Mouse (Mus musculus) cerebellum, postnatal 4 days (tissue): Measurements from ENCODE around the gene Zfp639.

Experiments used
- DNase-seq, 2 experiments: peaks; one replicate each; pipeline ENCODE4 v3.0.0; 2022; ENCODE audit warnings: low spot score in 2 of 2, mixed read lengths in 1 of 2

Zfp639 gene

DNA sequence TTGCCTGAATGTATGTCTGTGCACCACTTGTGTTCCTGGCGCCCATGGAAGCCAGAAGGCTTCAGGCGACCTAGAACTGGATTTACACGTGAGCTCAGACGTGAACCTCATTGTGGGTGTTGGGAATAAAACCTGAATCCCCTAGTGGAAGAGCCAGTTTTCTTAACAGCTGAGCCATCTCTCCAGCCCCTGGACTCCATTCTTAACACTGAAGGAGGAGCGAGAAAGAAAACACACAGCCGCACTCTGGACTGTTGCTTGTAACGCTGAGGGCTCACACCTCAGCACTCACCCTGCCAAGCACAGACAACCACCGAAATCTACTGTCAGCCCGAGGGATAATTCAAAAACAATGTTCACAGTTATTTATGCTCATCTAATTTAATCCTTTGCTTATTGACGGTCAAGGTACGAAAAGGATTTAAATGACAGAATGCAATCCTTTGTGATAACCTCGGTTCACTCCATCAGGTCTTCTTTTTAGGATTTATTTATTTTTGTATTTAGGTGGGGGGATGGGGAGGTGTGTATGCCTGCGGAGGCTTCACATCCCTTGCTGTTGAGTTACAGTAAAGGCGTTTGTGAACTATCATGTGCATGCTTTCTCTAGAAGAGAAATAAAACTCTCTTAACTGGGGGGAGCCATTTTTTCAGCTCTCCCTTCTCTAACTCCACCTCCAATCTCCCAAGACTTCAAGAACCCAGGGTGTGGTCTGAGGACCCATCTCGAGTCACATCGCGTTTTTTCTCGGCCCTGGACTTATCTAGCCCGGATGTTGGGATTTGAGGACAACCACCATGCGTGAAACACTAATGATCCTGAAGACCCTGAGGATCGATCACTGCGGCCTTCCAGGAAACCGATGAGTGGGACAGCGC, at the start of gene Zfp639:
TSS of gene Zfp639 (plus strand) at position 764 of the 879 bp plus-strand sequence.
- DNase-seq = no peak

DNA sequence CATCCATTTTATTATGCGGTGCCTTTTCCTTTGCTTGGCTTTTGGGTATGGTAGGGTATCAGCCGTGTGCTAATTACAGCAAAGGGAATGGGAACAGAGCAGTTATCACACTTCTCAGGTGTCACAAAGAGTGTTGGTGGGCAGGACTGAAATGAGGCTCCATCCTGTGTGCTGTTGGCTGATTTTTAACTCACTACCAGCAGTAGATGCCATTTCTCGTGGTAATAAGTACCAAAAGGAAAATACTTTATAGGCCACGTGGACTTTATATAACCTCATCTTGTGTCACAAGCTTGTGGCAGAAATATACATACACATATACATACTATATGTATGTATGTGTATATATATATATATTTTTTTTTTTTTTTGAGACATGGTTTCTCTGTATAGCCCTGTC, 42.7 kb upstream of the Zfp639 start:
- DNase-seq = no peak

DNA sequence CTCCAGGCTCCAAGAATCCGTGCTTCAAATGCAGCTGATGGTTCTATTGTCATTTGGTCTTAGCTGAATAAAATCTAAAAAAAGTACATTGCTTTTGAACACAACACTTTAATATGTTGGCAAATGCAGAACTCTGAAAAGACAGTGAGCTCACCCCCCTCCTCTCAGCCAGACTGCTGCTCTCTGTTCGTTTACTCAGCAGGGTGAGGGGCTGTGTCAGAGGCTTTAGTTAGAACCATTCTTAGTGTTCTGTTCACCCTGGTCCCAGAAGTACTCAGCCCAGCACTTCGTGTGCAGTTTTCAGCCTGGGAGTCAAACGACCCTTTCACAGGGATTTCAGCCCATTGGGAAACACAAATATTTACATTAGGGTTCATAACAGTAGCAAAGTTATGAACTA, 41.6 kb upstream of the Zfp639 start:
- DNase-seq = no peak

DNA sequence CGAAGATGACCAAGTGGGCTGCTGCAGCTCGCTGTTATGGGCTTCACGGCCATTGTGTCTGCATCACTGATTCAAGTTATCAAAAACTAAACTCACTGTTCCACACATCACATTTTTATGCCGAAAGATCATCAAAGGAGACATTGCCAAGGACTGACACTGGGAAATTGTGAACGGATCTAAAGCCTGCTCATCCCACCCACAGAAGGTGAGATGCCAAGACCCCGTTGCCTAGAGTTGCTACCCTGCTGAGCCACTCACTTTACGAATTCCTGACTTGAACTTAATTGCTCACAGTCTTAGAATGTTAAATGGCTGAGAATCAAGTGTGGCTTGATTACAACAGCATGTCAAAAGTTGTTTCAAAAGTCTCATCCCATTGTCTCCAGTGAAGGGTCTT, 39.6 kb upstream of the Zfp639 start:
- no peak for DNase-seq

DNA sequence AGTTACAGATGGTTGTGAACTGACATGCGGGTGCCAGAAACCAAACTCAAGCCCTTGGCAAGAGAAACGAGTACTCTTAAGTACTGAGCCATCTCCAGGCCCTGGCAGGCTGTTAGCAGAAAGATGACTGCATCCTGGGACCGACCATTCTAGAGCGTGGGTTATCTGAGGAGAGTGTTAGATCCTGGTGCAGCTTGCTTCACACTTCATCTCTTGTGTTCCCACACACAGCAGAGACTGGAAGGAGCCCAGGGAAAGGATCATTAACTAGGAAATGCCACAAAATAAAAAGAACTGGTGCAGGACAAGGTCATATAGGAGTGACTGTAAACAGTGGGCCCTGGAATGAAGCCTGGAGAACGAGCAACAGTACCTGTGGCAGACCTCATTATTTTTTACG, 39.0 kb upstream of the Zfp639 start:
- DNase-seq = no peak

DNA sequence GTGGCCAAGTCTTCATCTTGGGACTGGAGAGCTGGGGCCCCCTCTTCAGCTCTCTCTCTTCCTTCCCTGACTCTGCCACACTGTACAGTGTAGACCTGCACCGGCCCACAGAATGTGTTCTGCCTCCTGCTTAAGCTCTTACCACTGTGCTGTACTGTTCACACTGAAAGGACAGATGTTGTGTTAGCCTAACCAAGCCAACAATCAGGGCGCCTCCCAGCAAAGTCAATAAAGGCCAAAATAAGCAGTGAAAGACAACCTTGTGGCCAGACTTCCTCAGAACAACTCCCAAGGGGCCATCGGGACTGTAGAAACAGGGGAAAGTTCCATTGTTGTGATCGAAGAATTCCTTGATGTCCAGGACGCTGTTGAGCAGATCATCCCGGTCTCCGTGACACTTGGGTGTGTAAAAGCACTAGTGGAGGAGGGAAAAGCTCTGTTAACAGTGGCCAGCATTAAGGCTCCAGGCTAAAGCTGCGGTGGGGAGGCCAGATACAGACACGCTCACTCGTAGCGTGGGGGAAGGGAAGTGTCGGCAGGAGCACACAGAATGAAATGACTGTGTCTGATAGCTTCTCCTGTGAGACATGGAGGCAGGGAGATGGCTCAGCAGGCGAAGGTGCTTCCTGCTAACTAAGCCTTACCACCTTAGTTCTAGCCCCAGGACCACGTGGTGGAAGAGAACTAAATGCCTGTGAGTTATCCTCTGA, 37.7 kb upstream of the Zfp639 start:
- DNase-seq = no peak

DNA sequence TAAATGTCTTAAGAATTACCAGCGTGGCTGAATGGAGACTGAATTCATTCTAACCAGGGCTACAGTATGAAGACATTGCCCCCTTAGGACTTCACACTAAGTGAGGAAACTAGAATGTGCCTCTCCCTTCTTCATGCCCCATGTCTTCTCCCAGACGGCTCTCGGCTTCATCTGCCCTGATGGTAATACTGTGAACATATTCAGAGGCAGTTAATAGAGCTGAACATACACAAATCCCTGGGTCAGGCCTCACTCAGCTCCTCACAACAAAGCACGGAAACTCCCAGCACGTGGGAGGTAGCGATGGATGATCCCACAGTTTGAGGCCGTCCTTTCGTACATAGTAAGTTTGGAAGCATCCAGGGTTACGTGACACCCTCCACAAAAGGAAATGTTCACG, 36.9 kb upstream of the Zfp639 start:
- DNase-seq = no peak

DNA sequence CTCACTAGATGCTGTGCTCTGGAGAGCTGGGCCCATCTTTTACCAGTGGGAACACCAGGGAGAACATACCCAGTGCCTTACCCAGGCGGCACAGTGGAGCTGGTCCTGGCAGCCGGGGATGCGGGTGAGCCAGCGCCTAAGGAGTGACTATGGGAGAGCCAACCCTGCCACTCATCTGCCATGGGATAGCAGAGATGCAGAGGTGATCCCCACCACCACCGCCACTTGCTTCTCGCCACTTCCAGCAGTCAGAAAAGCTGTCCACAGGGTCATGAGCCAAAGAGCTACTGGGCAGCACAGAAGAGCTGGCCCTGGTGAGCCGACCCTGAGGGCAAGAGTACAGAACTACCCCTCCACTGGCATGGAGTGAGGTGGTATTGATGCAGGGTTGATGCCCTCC, 30.1 kb upstream of the Zfp639 start:
- DNase-seq = no peak

DNA sequence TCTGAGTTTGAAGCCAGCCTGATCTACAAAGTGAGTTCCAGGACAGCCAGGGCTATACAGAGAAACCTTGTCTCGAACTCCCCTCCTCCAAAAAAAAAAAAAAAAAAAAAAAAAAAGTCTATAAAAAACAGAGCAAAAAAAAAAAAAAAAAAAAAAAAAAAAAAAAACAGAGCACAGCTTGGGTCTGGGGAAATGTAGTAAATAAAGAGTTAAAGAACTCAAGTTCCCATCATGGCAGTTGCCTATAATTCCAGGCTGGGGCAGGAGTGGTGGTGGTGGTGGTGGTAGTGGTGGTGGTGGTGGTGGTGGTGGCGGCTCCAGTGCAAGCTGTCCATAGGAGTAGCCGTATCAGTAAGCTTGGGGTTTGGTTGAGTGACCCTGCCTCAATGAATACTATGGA, 27.0 kb upstream of the Zfp639 start:
- no peak for DNase-seq

DNA sequence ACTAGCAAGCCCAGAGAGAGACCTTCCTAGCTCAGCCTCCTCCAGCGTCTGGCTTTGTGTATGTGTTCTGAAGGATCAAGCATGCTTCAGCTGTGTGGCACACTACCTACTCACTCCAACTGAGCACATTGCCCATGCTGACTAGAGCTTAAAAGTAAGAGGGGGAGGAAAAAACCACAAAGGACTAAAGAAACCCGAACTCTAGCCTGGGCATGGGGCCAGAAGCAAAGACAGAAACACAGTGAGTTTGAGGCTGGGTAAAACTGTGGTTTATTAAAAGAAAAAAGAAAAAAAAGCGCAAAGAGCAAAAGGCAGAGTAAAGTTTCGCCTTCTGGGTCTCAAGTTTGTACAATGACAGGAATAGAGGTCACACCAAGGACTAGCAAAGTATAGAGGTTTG, 23.5 kb upstream of the Zfp639 start:
- DNase-seq = no peak

DNA sequence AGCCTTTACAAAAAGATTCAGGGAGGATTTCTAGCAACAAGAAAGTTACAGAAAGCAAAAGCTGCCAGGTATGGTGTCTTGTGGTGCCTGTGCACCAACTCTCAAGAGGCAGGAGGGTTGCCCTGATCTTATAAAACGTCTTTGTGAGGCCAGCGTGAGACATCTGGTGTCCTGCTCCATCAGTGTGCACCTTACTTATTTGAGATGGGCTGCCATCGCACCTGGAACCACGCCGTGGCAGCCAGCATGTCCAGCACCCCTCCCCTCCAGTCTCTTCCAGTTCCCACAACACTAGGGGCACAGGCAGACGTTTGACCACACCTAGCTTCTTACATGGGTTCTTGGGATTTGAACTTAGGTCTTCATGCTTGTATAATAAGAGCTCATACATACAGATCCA, 21.9 kb upstream of the Zfp639 start:
- no peak for DNase-seq

DNA sequence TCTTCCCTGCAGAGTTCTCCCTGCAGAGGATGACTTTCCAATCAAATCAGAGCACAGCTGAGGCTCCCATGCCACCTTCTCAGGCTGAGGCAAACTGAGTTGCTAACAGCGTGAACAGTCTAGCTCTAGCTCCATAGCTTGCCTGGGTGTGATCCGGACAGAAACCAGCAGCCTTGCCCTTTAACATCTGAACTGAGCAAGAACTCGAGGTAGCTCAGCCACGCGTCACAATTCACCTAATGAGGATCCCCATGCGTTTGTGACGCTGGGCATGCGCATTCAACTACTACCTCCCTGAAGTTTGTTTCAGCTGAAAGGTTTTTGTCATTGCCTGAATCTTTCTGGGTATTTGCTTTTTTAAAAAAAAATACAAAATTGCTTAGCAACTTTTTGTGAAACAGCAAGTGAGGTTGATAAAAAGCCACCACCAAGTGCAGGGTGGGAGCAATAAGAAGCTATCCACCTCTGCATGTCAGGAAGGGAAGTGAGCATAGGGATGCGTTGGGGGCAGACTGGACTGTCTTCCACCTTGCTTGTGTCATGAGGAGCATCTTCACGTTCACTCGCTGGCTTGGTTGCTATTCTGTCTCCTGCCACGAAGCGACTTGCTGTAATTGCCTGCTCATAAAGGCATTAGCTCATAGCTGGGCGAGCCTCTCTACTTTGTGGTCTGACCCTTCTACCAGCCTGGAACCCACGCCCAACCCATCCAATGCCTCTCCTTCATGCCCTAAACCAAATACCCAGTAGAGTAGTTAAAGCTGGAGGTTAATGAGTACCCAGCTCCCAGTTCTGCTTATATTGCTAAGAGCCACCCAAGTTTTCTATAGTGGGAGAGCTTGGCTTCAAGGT, 19.8 kb upstream of the Zfp639 start:
- no peak for DNase-seq

DNA sequence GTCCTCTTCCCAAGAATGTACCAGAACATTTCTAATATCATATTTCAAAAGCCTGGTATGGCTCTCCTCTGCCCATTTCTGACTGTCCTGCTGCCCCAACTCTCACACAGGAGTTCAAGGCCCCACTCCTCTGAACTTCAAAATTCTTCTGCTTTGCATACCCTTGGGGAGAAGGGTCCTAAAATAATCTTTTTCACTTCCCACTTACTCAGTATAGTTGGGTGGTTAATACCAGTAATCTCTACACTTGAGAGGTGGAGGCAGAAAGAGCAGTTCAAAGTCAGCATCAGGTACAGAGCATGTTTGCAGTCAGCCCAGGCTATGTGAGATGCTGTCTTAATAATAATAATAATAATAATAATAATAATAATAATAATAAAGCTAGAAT, 19.1 kb upstream of the Zfp639 start:
- no peak for DNase-seq

DNA sequence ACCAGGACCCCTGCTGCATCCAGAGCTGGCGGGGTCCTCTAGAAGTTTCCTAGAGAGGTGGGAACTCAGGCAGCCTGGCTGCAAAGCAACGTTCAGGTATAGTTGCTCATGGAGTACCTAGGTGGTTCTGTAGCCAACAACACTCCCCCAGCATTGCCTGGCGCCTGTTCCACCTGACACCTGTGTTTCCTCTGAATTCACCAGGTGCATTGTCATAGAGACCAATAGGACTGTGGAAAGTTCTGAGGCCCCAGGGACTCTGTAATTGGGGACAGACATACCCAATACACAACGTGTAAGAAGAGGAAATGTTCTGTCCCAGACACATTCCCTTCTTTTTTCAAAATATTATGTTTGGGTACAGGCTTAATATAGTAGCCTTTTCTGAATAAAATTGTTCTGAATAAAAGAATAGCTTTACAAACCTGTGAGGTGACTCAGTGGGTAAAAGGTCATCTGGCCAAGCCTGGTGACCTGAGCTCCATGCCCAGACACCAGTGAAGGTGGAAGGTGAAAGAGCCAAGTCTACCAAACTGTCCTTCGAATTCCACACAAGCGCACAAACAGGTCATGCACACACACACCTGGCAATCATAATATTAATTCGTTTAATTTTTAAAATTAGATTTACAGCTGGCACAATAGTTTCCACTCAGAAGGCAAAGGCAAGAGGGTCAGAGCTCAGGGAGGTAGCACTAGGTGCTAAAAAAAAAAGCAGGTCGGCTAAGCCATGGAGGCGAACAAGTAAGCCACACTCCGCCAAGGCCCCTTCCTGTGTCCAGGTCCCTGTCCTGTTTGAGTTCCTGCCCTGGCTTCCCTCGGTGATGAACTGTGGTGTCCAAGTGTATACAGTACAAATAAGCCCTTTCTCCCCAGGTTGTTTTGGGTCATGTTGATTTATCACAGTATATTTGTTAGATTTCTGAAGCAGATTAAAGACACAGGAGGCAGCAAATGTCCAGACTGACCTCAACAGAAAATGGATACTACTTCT, 17.7 kb upstream of the Zfp639 start, which contains the start of gene Kcnmb3:
TSS of gene Kcnmb3 (minus strand) at position 135 of the 994 bp plus-strand sequence.
- no peak for DNase-seq

DNA sequence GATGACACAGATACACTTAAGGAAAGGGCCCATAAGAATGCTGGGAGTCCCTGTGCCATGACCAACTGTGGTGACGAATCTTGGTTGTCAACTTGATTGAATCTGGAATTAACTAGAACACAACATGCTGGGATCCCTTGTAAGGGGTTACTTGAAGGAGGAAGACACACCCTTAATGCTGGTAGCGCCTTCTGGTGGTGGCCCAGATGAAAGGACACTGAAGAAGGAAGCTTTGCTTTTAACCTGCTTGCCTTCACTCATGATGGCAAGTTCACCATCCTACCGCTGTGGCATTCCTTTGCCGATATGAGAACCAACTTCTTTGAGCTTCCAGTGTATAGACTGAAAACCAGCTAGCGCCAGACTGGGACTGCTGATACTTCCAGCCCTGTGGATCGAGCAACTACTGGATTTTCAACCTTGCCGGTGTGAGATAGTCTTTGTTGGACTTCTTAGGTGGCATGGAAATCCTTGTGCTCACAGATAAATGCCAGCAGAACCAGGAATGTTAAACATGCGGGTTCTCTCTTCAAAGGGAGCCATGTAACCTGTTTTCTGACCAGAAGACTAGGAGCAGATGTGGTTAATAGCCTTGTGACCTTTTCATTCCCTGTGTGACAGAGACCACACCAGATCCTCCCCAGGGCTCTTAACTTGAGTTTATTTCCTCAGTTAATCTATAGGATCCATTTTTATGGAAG, 15.5 kb upstream of the Zfp639 start:
- no peak for DNase-seq

DNA sequence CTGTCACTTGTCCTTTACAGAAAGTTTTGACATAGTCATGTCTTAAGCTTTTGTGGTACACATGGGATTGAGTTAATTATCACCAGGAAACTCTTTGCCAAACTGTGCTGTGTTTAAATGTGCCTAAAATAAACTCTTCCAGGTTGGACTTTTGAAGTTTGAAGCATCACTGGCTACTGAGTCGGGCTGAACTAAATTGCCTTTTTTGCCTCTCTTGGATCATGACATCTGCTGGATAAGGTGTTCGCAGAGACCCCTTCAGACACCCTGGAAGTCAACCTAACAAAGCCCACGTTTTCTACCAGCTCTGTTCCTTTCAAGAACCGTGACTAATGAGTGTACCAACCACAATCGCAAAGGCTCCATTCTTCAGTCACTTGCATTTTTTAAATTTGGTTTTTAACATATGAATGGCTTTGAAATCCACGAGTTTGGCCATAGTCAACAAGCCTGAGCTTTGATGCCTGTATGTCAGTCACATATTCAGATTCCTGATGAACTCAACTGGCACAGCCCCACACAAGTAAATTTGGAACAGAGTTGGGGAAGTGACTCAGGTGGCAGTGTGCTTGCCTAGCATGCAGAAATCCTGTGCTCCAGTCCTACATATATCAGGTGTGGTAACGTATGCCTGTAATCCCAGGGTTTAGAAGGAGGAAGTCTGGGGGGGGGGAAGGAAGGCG, 14.8 kb upstream of the Zfp639 start:
- DNase-seq = no peak

DNA sequence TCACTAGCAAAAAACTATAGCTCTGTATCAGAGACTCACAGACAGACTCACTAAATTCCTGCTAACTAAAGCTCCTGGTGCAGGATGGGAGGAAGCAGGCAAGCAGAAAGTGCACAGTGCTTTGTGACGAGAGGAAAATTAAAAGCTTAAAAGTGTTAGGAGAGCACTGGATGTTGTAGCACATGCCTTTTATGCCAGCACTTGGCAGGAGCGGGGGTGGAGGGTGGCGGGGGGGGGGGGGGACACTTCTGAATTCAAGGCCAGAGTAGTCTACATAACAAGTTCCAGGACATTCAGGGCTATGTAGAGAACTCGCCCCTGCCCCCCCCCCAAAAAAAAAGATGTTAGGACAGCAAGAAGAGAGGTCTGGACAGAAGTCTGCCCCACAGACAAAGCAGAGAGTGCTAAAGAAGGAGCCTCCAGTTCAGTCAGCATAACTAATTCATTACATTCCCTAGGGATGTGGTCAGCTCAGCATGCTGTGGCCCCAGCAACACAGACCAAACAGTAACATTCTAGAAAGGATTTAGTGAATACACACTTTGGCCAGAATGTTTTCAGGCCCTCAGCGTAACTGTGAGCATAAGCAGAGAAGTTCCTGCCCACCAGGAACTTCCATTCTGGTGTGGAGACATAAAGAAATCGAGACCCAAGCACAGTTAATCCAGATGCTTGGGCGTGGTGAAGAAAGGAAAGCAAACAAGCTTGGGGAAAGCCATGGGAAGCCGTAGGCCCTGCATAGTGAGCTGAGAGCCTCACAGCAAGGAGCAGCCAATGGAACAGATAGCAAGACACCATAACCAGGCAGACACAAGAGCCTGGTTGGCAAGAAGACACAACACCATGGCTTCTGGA, 14.0 kb upstream of the Zfp639 start:
- DNase-seq = no peak

DNA sequence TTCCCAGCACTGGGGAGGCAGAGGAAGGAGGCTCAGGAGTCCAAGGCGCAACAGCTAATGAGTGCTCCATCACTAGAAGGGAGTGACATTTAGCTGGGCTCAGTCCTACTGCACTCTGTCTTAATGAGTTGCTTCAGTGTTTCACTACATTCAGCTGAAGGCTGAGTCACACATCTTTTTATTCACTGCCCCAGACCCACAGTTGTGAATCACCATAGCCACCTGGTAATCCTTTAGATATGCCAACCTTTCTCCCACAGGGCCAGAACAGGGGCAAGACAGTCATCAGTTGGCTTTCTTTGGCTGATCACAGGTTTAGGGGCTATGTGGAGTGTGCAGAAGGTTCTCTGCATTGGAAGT, 13.4 kb upstream of the Zfp639 start:
- DNase-seq = no peak

DNA sequence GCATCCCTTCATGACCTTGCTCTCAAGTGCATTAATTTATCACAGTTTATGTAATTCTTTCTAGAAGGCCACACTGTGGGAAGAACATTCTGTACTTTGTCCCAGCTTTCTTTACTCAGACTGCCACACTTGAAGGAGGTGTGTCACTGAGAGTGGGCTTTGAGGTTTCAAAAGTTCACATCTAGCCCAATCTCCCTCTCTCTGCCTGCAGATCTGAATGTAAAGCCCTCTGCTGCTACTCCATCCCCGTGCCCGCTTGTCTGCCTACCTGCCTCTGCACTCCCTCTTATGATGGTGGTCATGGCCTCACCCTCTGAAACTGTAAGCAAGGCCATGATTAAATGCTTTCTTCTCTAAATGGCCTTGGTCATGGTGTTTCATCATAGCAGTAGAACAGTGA, 9.7 kb upstream of the Zfp639 start:
- DNase-seq = no peak
